10 mouse cellular contexts compared by ENCODE assay signal in the genomic region with DNA sequence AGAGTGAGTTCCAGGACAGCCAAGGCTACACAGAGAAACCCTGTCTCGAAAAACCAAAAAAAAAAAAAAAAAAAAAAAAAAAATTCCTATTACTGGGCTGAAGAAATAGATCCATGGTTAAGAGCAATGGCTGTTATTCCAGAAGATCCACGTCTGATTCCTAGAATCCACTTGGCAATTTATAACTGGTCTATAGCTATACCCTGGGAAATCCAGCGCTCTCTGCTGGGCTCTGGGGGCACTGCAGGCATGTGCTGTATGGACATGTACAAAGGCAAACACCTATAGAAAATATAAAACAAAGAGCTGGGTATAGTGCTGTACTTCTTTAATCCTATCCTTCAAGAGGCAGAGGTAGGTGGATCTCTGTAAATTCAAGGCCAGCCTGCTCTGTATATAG. TPM values are rescaled to one million over a fixed set of nuclear protein-coding genes. Genes with fewer than 3 reads are reported as not detected.
DNase-seq lines count a peak whose midpoint lies in the region; ATAC-seq and TF ChIP-seq lines count a peak whose summit lies in the region.
"Had no signal": no experiment of that assay in that cellular context is flagged by ENCODE, and none has a peak within 500 bp of the region (broad histone marks: within the 10 kb centered on the region; RNA-seq: fewer than 3 reads in every experiment).

No protein-coding gene starts in this region.

- TF ChIP-seq POLR2A in small intestine, adult 2 months (IDR thresholded peaks at IDR 0.05; ENCODE audit: low read depth, low read length), result no peak

- peak; percentile 30 for DNase-seq in hindbrain, embryonic 11.5 days (ENCODE audit: low spot score)
- no peak for DNase-seq in hindbrain, postnatal 0 days (ENCODE audit: low spot score)
- DNase-seq in hindbrain, embryonic 10.5 days (ENCODE audit: low spot score), result no peak

- no peak for ATAC-seq in hindbrain, embryonic 11.5 days (ENCODE audit: low FRiP score)
- ATAC-seq in hindbrain, postnatal 0 days, result no peak
- ATAC-seq in common myeloid progenitor, adult 5-6 weeks (replicated peaks; ENCODE audit: low read depth, poor library complexity, severe bottlenecking), result peak; percentile 47; the same call in 1 of the 2 replicates
- no peak for ATAC-seq in granulocyte monocyte progenitor cell, adult 5-6 weeks (replicated peaks; ENCODE audit: poor library complexity, severe bottlenecking)
- ATAC-seq in forebrain, embryonic 16.5 days, result no peak

- TF ChIP-seq CTCF in hindbrain, postnatal 0 days (IDR thresholded peaks at IDR 0.05; ENCODE audit: low read depth), result no peak
- peak; percentile 94 for TF ChIP-seq CTCF in E14TG2a.4 (conservative IDR thresholded peaks at IDR 0.05; ENCODE audit: low read length)
- TF ChIP-seq CTCF in small intestine, adult 2 months (IDR thresholded peaks at IDR 0.05; ENCODE audit: extremely low read depth, insufficient read length, insufficient replicate concordance, low read depth, low read length), result peak; percentile 53; the same call in 1 of the 2 replicates

- H3K4me3 ChIP-seq in hindbrain, embryonic 11.5 days (ENCODE audit: low read depth, low read length), result no peak overlapping the region
- H3K4me3 ChIP-seq in hindbrain, postnatal 0 days (ENCODE audit: low read length), result no peak overlapping the region
- no peak overlapping the region for H3K4me3 ChIP-seq in E14TG2a.4 (replicated peaks; ENCODE audit: low read length)
- no peak overlapping the region for H3K4me3 ChIP-seq in small intestine, adult 2 months (ENCODE audit: low read depth, low read length)
- no peak overlapping the region for H3K4me3 ChIP-seq in hindbrain, embryonic 10.5 days
- H3K4me3 ChIP-seq in forebrain, embryonic 16.5 days (replicated peaks; ENCODE audit: low read length), result no peak overlapping the region
- H3K4me3 ChIP-seq: limb, embryonic 12.5 days; neural tube, embryonic 15.5 days had no signal

- 0 out of 2 replicates have a peak, but pooled peaks cover 6% of the 10 kb centered on the region for H3K36me3 ChIP-seq in hindbrain, embryonic 11.5 days (ENCODE audit: control insufficient read depth, insufficient read depth, low read length)
- peaks cover 10% of the 10 kb centered on the region; the same call in 1 of the 2 replicates for H3K36me3 ChIP-seq in hindbrain, postnatal 0 days (ENCODE audit: insufficient read depth, low read length)
- peaks cover 41% of the 10 kb centered on the region for H3K36me3 ChIP-seq in E14TG2a.4 (ENCODE audit: insufficient read depth, low read length)
- peaks cover 36% of the 10 kb centered on the region for H3K36me3 ChIP-seq in small intestine, adult 2 months (ENCODE audit: control insufficient read depth, insufficient read depth, low read length)
- H3K36me3 ChIP-seq in hindbrain, embryonic 10.5 days, result peaks cover 77% of the 10 kb centered on the region
- peaks cover 8% of the 10 kb centered on the region for H3K36me3 ChIP-seq in forebrain, embryonic 16.5 days (ENCODE audit: control insufficient read depth, insufficient read depth)

- no peak overlapping the region for H3K9ac ChIP-seq in hindbrain, embryonic 11.5 days (ENCODE audit: low read depth, low read length)
- H3K9ac ChIP-seq in hindbrain, postnatal 0 days (replicated peaks; ENCODE audit: low read length), result no peak overlapping the region
- no peak overlapping the region for H3K9ac ChIP-seq in forebrain, embryonic 16.5 days (replicated peaks; ENCODE audit: low read depth, low read length)
- H3K9ac ChIP-seq: limb, embryonic 12.5 days; neural tube, embryonic 15.5 days had no signal

- no peak overlapping the region for H3K4me2 ChIP-seq in hindbrain, embryonic 11.5 days (replicated peaks; ENCODE audit: low read depth, low read length)
- H3K4me2 ChIP-seq in hindbrain, postnatal 0 days (ENCODE audit: low read depth, low read length), result no peak overlapping the region
- no peak overlapping the region for H3K4me2 ChIP-seq in forebrain, embryonic 16.5 days (ENCODE audit: low read length)
- H3K4me2 ChIP-seq: limb, embryonic 12.5 days; neural tube, embryonic 15.5 days had no signal

- 93% methylated on average over 2 of the region's 3 CpGs for WGBS in hindbrain, embryonic 11.5 days
- 81% methylated on average over 2 of the region's 3 CpGs for WGBS in hindbrain, postnatal 0 days
- WGBS in small intestine, adult 2 months, result 82% methylated on average over 2 of the region's 3 CpGs
- 82% methylated on average over 2 of the region's 3 CpGs for WGBS in hindbrain, embryonic 10.5 days
- WGBS in forebrain, embryonic 16.5 days, result 86% methylated on average over 2 of the region's 3 CpGs

- no peaks in the 10 kb centered on the region for H3K27me3 ChIP-seq in hindbrain, embryonic 11.5 days (ENCODE audit: control insufficient read depth, insufficient read depth, low read length)
- H3K27me3 ChIP-seq in hindbrain, postnatal 0 days (ENCODE audit: insufficient read depth, low read length), result no peaks in the 10 kb centered on the region
- H3K27me3 ChIP-seq in E14TG2a.4 (ENCODE audit: insufficient read depth, low read length), result no peaks in the 10 kb centered on the region
- H3K27me3 ChIP-seq in small intestine, adult 2 months (ENCODE audit: control insufficient read depth, insufficient read depth, low read length), result no peaks in the 10 kb centered on the region
- no peaks in the 10 kb centered on the region for H3K27me3 ChIP-seq in hindbrain, embryonic 10.5 days (ENCODE audit: insufficient read depth, poor library complexity, severe bottlenecking)
- no peaks in the 10 kb centered on the region for H3K27me3 ChIP-seq in forebrain, embryonic 16.5 days (replicated peaks; ENCODE audit: control insufficient read depth, insufficient read depth, low read length)
- H3K27me3 ChIP-seq: limb, embryonic 12.5 days; neural tube, embryonic 15.5 days had no signal

- H3K4me1 ChIP-seq in hindbrain, embryonic 11.5 days (replicated peaks; ENCODE audit: control insufficient read depth, insufficient read depth, low read length), result no peaks in the 10 kb centered on the region
- no peaks in the 10 kb centered on the region for H3K4me1 ChIP-seq in hindbrain, postnatal 0 days (ENCODE audit: insufficient read depth, low read length)
- H3K4me1 ChIP-seq in E14TG2a.4 (replicated peaks; ENCODE audit: low read depth, low read length), result peaks cover 54% of the 10 kb centered on the region
- H3K4me1 ChIP-seq in small intestine, adult 2 months (ENCODE audit: control insufficient read depth, insufficient read depth, insufficient read length, low read length), result no peaks in the 10 kb centered on the region
- no peaks in the 10 kb centered on the region for H3K4me1 ChIP-seq in hindbrain, embryonic 10.5 days (replicated peaks)
- H3K4me1 ChIP-seq in forebrain, embryonic 16.5 days (replicated peaks; ENCODE audit: control insufficient read depth, insufficient read depth, low read length), result no peaks in the 10 kb centered on the region
- H3K4me1 ChIP-seq: limb, embryonic 12.5 days; neural tube, embryonic 15.5 days had no signal

- no peaks in the 10 kb centered on the region for H3K9me3 ChIP-seq in hindbrain, embryonic 11.5 days (ENCODE audit: control insufficient read depth, low read length)
- H3K9me3 ChIP-seq in hindbrain, postnatal 0 days (ENCODE audit: low read length), result no peaks in the 10 kb centered on the region
- no peaks in the 10 kb centered on the region for H3K9me3 ChIP-seq in E14TG2a.4 (ENCODE audit: low read length)
- H3K9me3 ChIP-seq in hindbrain, embryonic 10.5 days, result no peaks in the 10 kb centered on the region
- H3K9me3 ChIP-seq in forebrain, embryonic 16.5 days (ENCODE audit: control insufficient read depth, low read length), result no peaks in the 10 kb centered on the region
- H3K9me3 ChIP-seq: limb, embryonic 12.5 days; neural tube, embryonic 15.5 days had no signal

- H3K27ac ChIP-seq in hindbrain, embryonic 11.5 days (ENCODE audit: low read depth, low read length), result no peak overlapping the region
- no peak overlapping the region for H3K27ac ChIP-seq in hindbrain, postnatal 0 days
- no peak overlapping the region for H3K27ac ChIP-seq in small intestine, adult 2 months (ENCODE audit: insufficient read depth, low read depth, low read length)
- no peak overlapping the region for H3K27ac ChIP-seq in hindbrain, embryonic 10.5 days
- H3K27ac ChIP-seq in forebrain, embryonic 16.5 days (ENCODE audit: low read length), result no peak overlapping the region
- H3K27ac ChIP-seq: limb, embryonic 12.5 days; neural tube, embryonic 15.5 days had no signal

RNA-seq across cellular contexts. Expression of gene Pigl, which starts 31.2 kb away (rescaled TPM):
- 13.6 and 13.7 TPM in 2 replicates for polyA plus RNA-seq in hindbrain, embryonic 11.5 days (2014; fragmentation: Nextera tagmentation; extraction: Ambion mirVana)
- total RNA-seq in hindbrain, postnatal 0 days (2014; rRNA removed), result 5.9 and 6.7 TPM in 2 replicates
- polyA plus RNA-seq in hindbrain, postnatal 0 days (2015; fragmentation: Nextera tagmentation; extraction: Ambion mirVana), result 6.6 and 6.9 TPM in 2 replicates
- total RNA-seq in common myeloid progenitor, adult 5-6 weeks (2017), result 3.3 and 4.3 TPM in 2 replicates
- polyA plus RNA-seq in small intestine, adult 2 months (2012; rRNA removed), result 2.4 and 5.8 TPM in 2 replicates
- total RNA-seq in granulocyte monocyte progenitor cell, adult 5-6 weeks (2014; fragmentation: Nextera tagmentation), result 4.7 and 12.2 TPM in 2 replicates
- 2.5 and 3.6 TPM in 2 replicates for total RNA-seq in granulocyte monocyte progenitor cell, adult 5-6 weeks (2017)
- polyA plus RNA-seq in hindbrain, embryonic 10.5 days (2016; fragmentation: Nextera tagmentation; extraction: Ambion mirVana), result 10.7 and 16.0 TPM in 2 replicates
- polyA plus RNA-seq in forebrain, embryonic 16.5 days (2015; fragmentation: Nextera tagmentation; extraction: Ambion mirVana), result 6.2 and 6.9 TPM in 2 replicates

RNA-seq across cellular contexts. Expression of gene Ncor1, which starts 31.2 kb away (rescaled TPM):
- 170 and 189 TPM in 2 replicates for polyA plus RNA-seq in hindbrain, embryonic 11.5 days (2014; fragmentation: Nextera tagmentation; extraction: Ambion mirVana)
- 137 and 159 TPM in 2 replicates for total RNA-seq in hindbrain, postnatal 0 days (2014; rRNA removed)
- 143 and 148 TPM in 2 replicates for polyA plus RNA-seq in hindbrain, postnatal 0 days (2015; fragmentation: Nextera tagmentation; extraction: Ambion mirVana)
- total RNA-seq in common myeloid progenitor, adult 5-6 weeks (2017), result 335 and 349 TPM in 2 replicates
- polyA plus RNA-seq in small intestine, adult 2 months (2012; rRNA removed), result 49.1 and 130 TPM in 2 replicates
- 289 and 349 TPM in 2 replicates for total RNA-seq in granulocyte monocyte progenitor cell, adult 5-6 weeks (2014; fragmentation: Nextera tagmentation)
- 267 and 271 TPM in 2 replicates for total RNA-seq in granulocyte monocyte progenitor cell, adult 5-6 weeks (2017)
- polyA plus RNA-seq in hindbrain, embryonic 10.5 days (2016; fragmentation: Nextera tagmentation; extraction: Ambion mirVana), result 127 and 131 TPM in 2 replicates
- polyA plus RNA-seq in forebrain, embryonic 16.5 days (2015; fragmentation: Nextera tagmentation; extraction: Ambion mirVana), result 186 and 203 TPM in 2 replicates
